Mouse (Mus musculus) spleen, adult 2 months (tissue): ENCODE data around the gene Clcn6.

ENCODE experiments used
- CTCF ChIP-seq: fragments of 200-500 bp; IDR thresholded peaks from 2 replicates; pipeline ENCODE4 v1.5.1; 2011; ENCODE audit warnings: mild to moderate bottlenecking, inconsistent platforms; ENCODE audit not compliant: insufficient read depth, insufficient read length, insufficient replicate concordance; ENCODE audit errors: extremely low read depth
- POLR2A ChIP-seq: fragments of 200-500 bp; IDR thresholded peaks from 2 replicates; pipeline ENCODE4 v1.6.1; 2011; ENCODE audit warnings: low read depth, low read length, inconsistent platforms

DNA sequence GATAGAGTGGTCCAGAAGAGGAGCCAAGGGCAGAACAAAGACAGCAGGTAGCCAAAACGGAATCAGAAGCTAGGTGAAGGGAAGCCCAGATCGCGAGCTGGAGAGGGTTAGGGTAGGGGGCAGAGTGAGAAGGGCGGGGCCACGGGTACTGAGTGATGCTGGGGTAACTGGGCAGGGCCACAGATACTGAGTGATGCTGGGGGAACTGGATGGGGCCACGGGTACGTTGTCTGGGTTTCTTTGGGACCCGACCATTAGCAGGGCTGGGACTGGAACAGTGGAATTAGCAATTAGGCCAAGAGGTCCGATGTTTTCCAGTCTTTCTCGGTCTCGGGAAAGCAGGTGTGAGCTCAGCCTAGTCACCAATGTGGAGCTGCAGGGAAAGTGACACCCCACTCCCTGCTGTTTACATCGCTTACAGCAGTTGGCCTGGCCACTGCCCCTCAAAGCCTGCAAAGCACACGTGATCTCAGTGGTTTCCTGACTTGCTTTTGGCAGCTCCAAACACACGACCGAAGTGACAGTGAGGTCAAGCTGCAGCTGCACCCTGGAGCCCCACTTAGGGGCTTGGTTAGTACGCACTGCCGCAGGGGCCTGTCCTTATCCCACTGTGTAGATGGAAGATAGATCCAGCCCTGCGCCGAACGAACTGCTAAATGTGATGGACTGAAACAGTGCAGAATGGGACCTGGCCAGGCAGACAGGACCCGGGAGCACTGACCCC is 44.7 kb upstream of the Clcn6 start:
- TF ChIP-seq CTCF (no peak), POLR2A (no peak)
